Mouse (Mus musculus): ENCODE data around the gene Lamp2. TPM values are rescaled to one million over a fixed set of nuclear protein-coding genes. Genes with fewer than 3 reads are reported as not detected.
A peak's percentile ranks its signal among the peaks of the same experiment; 100 is the strongest.

Lamp2 gene
- polyA plus RNA-seq, 1 experiment, result 58.9 TPM

GRCm38 (mm10) chrX:38455474-38455873 is 780 bp downstream of the Lamp2 start:
- H3K27me3 ChIP-seq (ENCODE audit: control insufficient read depth, insufficient read depth, low read length), result no peaks in the 10 kb centered on the region
- no peaks in the 10 kb centered on the region for H3K4me1 ChIP-seq (replicated peaks; ENCODE audit: control insufficient read depth, insufficient read depth, low read length)
- no peak for TF ChIP-seq CTCF (IDR thresholded peaks at IDR 0.05; ENCODE audit: borderline replicate concordance, control insufficient read depth, extremely low read depth, insufficient read depth, low read length, poor library complexity)
- no peak for TF ChIP-seq POLR2A (IDR thresholded peaks at IDR 0.05; ENCODE audit: control insufficient read depth, extremely low read depth, insufficient read depth, low read length, poor library complexity)
- H3K27ac ChIP-seq (ENCODE audit: control insufficient read depth, insufficient read depth, low read length), result no peak overlapping the region
- H3K4me3 ChIP-seq (ENCODE audit: control insufficient read depth, insufficient read depth, low read length), result peak overlapping the region; percentile 96
- H3K36me3 ChIP-seq (ENCODE audit: control insufficient read depth, insufficient read depth, low read length), result peaks cover 3% of the 10 kb centered on the region; the same call in 1 of the 2 replicates
- no peak for DNase-seq
- 7% methylated on average over 7 of the region's 7 CpGs for WGBS

GRCm38 (mm10) chrX:38454900-38455299 is 1.4 kb downstream of the Lamp2 start:
- DNase-seq, result no peak
- no peaks in the 10 kb centered on the region for H3K4me1 ChIP-seq (replicated peaks; ENCODE audit: control insufficient read depth, insufficient read depth, low read length)
- TF ChIP-seq CTCF (IDR thresholded peaks at IDR 0.05; ENCODE audit: borderline replicate concordance, control insufficient read depth, extremely low read depth, insufficient read depth, low read length, poor library complexity), result no peak
- no peak for TF ChIP-seq POLR2A (IDR thresholded peaks at IDR 0.05; ENCODE audit: control insufficient read depth, extremely low read depth, insufficient read depth, low read length, poor library complexity)
- H3K27ac ChIP-seq (ENCODE audit: control insufficient read depth, insufficient read depth, low read length), result no peak overlapping the region
- H3K4me3 ChIP-seq (ENCODE audit: control insufficient read depth, insufficient read depth, low read length), result no peak overlapping the region
- no peaks in the 10 kb centered on the region for H3K27me3 ChIP-seq (ENCODE audit: control insufficient read depth, insufficient read depth, low read length)
- 31% methylated on average over 2 of the region's 2 CpGs for WGBS
- peaks cover 4% of the 10 kb centered on the region; the same call in 1 of the 2 replicates for H3K36me3 ChIP-seq (ENCODE audit: control insufficient read depth, insufficient read depth, low read length)

GRCm38 (mm10) chrX:38453924-38454323 is 2.3 kb downstream of the Lamp2 start:
- no peaks in the 10 kb centered on the region for H3K4me1 ChIP-seq (replicated peaks; ENCODE audit: control insufficient read depth, insufficient read depth, low read length)
- H3K27me3 ChIP-seq (ENCODE audit: control insufficient read depth, insufficient read depth, low read length), result no peaks in the 10 kb centered on the region
- WGBS, result 96% methylated on average over 5 of the region's 5 CpGs
- peaks cover 7% of the 10 kb centered on the region; the same call in 1 of the 2 replicates for H3K36me3 ChIP-seq (ENCODE audit: control insufficient read depth, insufficient read depth, low read length)
- DNase-seq, result no peak
- no peak overlapping the region for H3K4me3 ChIP-seq (ENCODE audit: control insufficient read depth, insufficient read depth, low read length)
- no peak overlapping the region for H3K27ac ChIP-seq (ENCODE audit: control insufficient read depth, insufficient read depth, low read length)
- TF ChIP-seq CTCF (IDR thresholded peaks at IDR 0.05; ENCODE audit: borderline replicate concordance, control insufficient read depth, extremely low read depth, insufficient read depth, low read length, poor library complexity), result no peak
- no peak for TF ChIP-seq POLR2A (IDR thresholded peaks at IDR 0.05; ENCODE audit: control insufficient read depth, extremely low read depth, insufficient read depth, low read length, poor library complexity)

- H3K27me3 ChIP-seq (ENCODE audit: control insufficient read depth, insufficient read depth, low read length), result no peaks in the 10 kb centered on the region
- no peak overlapping the region for H3K27ac ChIP-seq (ENCODE audit: control insufficient read depth, insufficient read depth, low read length)
- TF ChIP-seq CTCF (IDR thresholded peaks at IDR 0.05; ENCODE audit: borderline replicate concordance, control insufficient read depth, extremely low read depth, insufficient read depth, low read length, poor library complexity), result no peak
- no peak for TF ChIP-seq POLR2A (IDR thresholded peaks at IDR 0.05; ENCODE audit: control insufficient read depth, extremely low read depth, insufficient read depth, low read length, poor library complexity)
- H3K4me3 ChIP-seq (ENCODE audit: control insufficient read depth, insufficient read depth, low read length), result no peak overlapping the region
- no peak for DNase-seq
- no peaks in the 10 kb centered on the region for H3K4me1 ChIP-seq (replicated peaks; ENCODE audit: control insufficient read depth, insufficient read depth, low read length)
- 92% methylated on average over 6 of the region's 6 CpGs for WGBS
- H3K36me3 ChIP-seq (ENCODE audit: control insufficient read depth, insufficient read depth, low read length), result peaks cover 7% of the 10 kb centered on the region; the same call in 1 of the 2 replicates
These were observed 5.8 kb downstream of the Lamp2 start for GRCm38 (mm10) chrX:38450476-38450875.

- H3K4me3 ChIP-seq (ENCODE audit: control insufficient read depth, insufficient read depth, low read length), result no peak overlapping the region
- no peak for TF ChIP-seq CTCF (IDR thresholded peaks at IDR 0.05; ENCODE audit: borderline replicate concordance, control insufficient read depth, extremely low read depth, insufficient read depth, low read length, poor library complexity)
- TF ChIP-seq POLR2A (IDR thresholded peaks at IDR 0.05; ENCODE audit: control insufficient read depth, extremely low read depth, insufficient read depth, low read length, poor library complexity), result no peak
- 97% methylated on average over 1 of the region's 1 CpGs for WGBS
These were observed 10.5 kb downstream of the Lamp2 start for GRCm38 (mm10) chrX:38445705-38446104.

GRCm38 (mm10) chrX:38442425-38442824 is 13.8 kb downstream of the Lamp2 start:
- H3K27ac ChIP-seq (ENCODE audit: control insufficient read depth, insufficient read depth, low read length), result no peak overlapping the region
- no peaks in the 10 kb centered on the region for H3K36me3 ChIP-seq (ENCODE audit: control insufficient read depth, insufficient read depth, low read length)
- DNase-seq, result no peak
- no peaks in the 10 kb centered on the region for H3K27me3 ChIP-seq (ENCODE audit: control insufficient read depth, insufficient read depth, low read length)
- TF ChIP-seq CTCF (IDR thresholded peaks at IDR 0.05; ENCODE audit: borderline replicate concordance, control insufficient read depth, extremely low read depth, insufficient read depth, low read length, poor library complexity) (no peak), POLR2A (IDR thresholded peaks at IDR 0.05; ENCODE audit: control insufficient read depth, extremely low read depth, insufficient read depth, low read length, poor library complexity) (no peak)
- H3K4me1 ChIP-seq (replicated peaks; ENCODE audit: control insufficient read depth, insufficient read depth, low read length), result no peaks in the 10 kb centered on the region
- no peak overlapping the region for H3K4me3 ChIP-seq (ENCODE audit: control insufficient read depth, insufficient read depth, low read length)
- WGBS, result 85% methylated on average over 1 of the region's 1 CpGs

More at GRCm38 (mm10) chrX:38445705-38446104, 10.5 kb downstream of the Lamp2 start:
- H3K27me3 ChIP-seq (ENCODE audit: control insufficient read depth, insufficient read depth, low read length), result no peaks in the 10 kb centered on the region
- H3K36me3 ChIP-seq (ENCODE audit: control insufficient read depth, insufficient read depth, low read length), result peaks cover 4% of the 10 kb centered on the region; the same call in 1 of the 2 replicates
- no peak overlapping the region for H3K27ac ChIP-seq (ENCODE audit: control insufficient read depth, insufficient read depth, low read length)
- no peak for DNase-seq
- H3K4me1 ChIP-seq (replicated peaks; ENCODE audit: control insufficient read depth, insufficient read depth, low read length), result no peaks in the 10 kb centered on the region

GRCm38 (mm10) chrX:38439629-38440028 is 16.6 kb downstream of the Lamp2 start:
- 86% methylated on average over 2 of the region's 2 CpGs for WGBS
- no peak overlapping the region for H3K27ac ChIP-seq (ENCODE audit: control insufficient read depth, insufficient read depth, low read length)
- H3K36me3 ChIP-seq (ENCODE audit: control insufficient read depth, insufficient read depth, low read length), result no peaks in the 10 kb centered on the region
- H3K4me1 ChIP-seq (replicated peaks; ENCODE audit: control insufficient read depth, insufficient read depth, low read length), result no peaks in the 10 kb centered on the region
- no peak overlapping the region for H3K4me3 ChIP-seq (ENCODE audit: control insufficient read depth, insufficient read depth, low read length)
- TF ChIP-seq CTCF (IDR thresholded peaks at IDR 0.05; ENCODE audit: borderline replicate concordance, control insufficient read depth, extremely low read depth, insufficient read depth, low read length, poor library complexity) (no peak), POLR2A (IDR thresholded peaks at IDR 0.05; ENCODE audit: control insufficient read depth, extremely low read depth, insufficient read depth, low read length, poor library complexity) (no peak)
- DNase-seq, result no peak
- H3K27me3 ChIP-seq (ENCODE audit: control insufficient read depth, insufficient read depth, low read length), result no peaks in the 10 kb centered on the region

Measured in thymus, adult 2 months (tissue).